Mouse (Mus musculus) cerebellum, postnatal 14 days (tissue): ENCODE measurements around the gene Anxa6.

Source experiments
- DNase-seq, 2 experiments: peaks; one replicate each; pipeline ENCODE4 v3.0.0; 2021; ENCODE audit warnings: mixed read lengths in 2 of 2

The Anxa6 gene

DNA sequence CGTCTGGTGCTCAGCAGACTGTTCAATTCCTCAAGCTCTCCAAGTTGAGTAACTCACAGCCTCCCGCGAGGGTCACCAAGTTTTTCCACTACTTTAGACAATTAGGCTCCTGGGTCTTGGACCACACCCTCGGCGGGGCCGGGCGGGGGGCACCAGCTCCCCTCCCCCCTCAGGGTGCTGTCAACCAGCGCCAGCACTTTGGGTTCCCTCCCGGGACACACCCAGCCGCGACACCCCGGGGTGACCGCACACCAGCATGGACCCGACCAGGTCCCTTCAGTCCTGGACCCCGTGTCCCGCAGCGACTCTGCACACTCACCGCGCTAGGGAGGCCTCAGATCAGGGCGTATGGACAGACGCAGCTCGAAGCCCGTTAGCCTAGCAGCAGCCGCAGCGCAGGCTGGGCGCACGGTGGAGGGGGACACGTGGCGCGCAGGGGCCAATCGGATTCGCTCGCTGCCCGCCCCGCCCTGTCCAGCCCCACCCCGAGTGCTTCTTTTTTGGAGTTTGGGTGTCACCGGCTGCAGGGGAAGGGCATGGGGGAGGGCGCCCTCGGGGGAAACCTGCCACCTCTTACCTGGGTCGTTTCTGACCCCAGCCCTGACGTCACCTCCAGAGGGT lies at the start of gene Anxa6:
Gene Anxa6 (minus strand): TSS at position 406 of the 621 bp plus-strand sequence.
- peak; percentile 81 to 86 for DNase-seq

GRCm38 (mm10) chr11:55081206-55081605 lies 48.0 kb upstream of the Anxa6 start:
- DNase-seq: no peak

DNA sequence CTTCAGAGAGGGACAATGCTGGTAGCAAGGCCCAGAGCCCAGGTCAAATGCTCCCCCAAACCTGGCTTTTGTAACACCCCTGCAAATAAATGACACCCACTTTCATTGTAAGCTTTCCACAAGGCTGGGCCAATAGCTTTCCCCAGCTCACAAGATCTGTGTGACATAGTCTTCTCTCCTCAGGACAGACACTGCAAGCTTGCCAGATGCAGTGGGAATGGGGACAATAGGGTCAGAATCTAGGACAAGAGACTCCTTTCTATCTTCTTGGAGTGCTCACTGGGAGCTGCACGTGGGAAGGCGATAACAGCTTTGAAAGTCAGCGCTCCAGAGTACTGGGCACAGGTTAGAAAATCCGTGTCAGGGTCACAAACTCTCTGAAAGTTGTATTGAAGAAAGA lies 45.9 kb upstream of the Anxa6 start:
- DNase-seq: no peak

DNA sequence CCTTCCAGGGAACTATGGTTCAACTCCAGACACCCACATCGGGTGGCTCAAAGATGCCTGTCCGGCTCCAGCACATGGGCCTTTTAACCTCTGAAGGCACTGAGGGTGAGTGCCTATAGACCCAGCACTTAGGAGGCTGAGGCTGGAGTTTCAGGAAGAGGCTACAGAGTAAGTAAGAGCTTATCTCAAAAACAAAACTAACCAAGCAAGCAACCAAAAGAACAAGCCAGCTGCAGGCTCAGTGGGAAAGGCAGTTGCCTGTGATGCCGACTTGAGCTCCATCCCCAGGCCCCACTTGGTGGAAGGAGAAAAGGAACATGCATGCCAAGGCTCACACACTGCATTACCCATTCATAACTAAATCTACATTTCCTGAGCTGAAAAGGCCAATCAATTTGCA lies 45.3 kb upstream of the Anxa6 start:
- DNase-seq: no peak

- peak; percentile 35 to 52 for DNase-seq
Observed at GRCm38 (mm10) chr11:55077331-55078231, 44.3 kb upstream of the Anxa6 start, which contains the start of gene Ccdc69. Gene Ccdc69 (minus strand): TSS chr11:55078131.

DNA sequence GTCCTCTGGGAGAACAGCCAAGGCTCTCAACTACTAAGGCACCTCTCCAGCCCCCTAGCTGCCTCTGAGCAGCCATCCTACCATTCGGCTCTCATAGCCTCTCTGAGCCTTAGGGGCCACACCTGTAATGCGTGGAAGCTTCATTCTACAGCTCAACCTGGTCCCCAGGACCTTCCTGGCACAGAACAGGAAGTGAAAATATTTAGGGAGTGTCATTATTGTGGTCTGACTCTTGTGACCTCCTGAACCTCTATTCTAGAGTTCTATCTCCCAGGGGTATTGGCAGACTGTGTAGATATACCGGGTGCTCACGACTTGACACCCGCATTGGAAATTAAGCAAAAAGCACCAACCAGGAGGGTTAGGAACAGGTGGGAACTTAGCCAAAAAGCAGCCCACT lies 43.0 kb upstream of the Anxa6 start:
- DNase-seq: no peak

- DNase-seq: peak; percentile 72 to 79
Observed at GRCm38 (mm10) chr11:55075602-55076001, 42.4 kb upstream of the Anxa6 start.

GRCm38 (mm10) chr11:55073191-55073590 lies 39.9 kb upstream of the Anxa6 start:
- no peak for DNase-seq

DNA sequence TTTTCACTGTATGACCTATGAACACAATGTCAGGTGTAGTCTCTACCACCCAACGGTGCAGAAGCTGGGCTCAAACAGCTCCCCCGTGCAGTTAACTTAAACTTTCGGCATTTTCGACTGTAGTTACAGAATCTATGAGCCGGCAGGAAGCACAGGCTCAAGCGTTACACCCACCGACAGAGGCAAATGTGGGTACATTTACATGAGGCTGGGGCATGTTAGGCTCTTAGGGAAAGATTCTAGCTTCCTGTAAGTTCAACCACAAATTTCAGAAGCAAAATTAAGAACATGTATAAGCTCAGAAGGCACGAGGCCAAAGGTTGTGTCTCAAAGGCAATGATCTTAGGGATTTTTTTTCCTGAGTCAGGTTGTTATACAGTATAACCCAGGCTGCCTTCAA lies 39.2 kb upstream of the Anxa6 start:
- DNase-seq: no peak

DNA sequence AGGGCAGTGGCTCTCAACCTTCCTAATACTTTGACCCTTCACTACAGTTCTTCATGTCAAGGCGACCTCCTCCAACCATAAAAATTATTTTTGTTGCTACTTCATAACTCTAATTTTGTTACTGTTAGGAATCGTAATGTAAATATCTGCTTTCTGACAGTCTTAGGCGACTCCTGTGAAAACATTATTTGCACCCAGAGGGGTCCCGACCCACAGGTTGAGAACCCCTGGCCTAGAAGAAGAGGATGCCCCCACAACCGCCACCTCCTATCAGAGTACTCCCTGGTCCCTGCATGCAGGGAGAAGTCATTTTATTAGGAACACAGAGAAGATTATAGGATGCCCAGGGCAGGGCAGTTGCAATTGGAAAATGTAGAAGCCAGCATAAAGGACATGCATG lies 38.1 kb upstream of the Anxa6 start:
- DNase-seq: no peak

DNA sequence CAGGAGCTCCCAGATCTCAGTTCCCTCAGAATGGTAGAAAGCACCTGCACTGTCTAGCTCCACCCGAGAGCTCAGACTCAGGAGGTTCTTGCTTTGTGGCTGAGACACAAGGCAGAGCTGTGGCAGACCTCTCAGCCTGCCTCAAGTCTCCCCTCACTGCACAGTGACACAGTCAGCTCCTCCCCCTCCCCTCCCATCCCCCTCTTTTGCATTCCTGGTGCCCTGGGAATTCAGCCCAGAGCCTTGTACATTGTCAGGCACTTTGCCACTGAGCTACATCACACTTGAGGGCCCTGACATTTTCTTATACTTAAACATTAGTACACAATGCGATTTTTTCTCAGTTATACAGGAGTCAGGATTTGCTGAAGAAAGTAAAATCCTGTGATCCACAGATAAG lies 35.8 kb upstream of the Anxa6 start:
- no peak for DNase-seq

GRCm38 (mm10) chr11:55066921-55067320 lies 33.7 kb upstream of the Anxa6 start:
- no peak for DNase-seq

DNA sequence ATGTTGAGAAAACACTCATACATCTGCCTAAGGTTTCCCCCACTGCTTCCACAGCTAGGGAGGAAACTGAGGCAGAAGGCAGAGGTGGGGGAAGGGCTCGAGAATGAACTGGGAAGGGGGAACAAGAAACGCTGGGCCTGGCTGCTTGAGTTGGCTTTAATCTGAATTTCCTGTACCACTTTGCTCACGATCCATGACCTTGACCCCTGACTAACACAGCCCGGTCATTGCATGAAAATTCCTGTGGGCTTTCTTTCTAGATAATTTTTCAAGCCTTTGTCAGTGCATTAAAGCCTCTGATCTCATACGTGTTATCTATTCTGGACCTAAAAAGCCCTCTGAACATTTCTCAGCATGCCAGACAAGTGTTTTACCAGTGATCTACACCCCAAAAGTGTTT lies 29.6 kb upstream of the Anxa6 start:
- no peak for DNase-seq

DNA sequence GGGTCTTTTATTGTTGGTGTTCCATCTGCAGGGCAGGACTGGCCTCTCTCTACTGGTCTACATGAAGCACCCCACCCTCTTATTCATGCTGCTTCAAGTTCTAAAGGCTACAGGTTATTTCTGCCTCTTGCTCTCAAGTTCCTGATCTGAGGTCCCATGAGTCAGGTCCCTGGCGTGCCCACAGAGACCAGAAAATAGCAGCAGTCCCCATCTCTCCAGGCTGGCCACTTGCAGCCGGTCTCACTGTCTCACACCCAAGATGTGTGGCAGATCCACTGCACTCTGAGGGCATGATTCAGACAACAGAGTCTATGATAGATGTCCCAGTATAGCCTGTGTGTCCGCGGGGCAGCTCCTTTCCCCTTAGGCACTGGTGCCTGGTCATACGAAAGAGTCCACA lies 27.6 kb upstream of the Anxa6 start:
- no peak for DNase-seq

- no peak for DNase-seq
Observed at GRCm38 (mm10) chr11:55057511-55057910, 24.3 kb upstream of the Anxa6 start.

DNA sequence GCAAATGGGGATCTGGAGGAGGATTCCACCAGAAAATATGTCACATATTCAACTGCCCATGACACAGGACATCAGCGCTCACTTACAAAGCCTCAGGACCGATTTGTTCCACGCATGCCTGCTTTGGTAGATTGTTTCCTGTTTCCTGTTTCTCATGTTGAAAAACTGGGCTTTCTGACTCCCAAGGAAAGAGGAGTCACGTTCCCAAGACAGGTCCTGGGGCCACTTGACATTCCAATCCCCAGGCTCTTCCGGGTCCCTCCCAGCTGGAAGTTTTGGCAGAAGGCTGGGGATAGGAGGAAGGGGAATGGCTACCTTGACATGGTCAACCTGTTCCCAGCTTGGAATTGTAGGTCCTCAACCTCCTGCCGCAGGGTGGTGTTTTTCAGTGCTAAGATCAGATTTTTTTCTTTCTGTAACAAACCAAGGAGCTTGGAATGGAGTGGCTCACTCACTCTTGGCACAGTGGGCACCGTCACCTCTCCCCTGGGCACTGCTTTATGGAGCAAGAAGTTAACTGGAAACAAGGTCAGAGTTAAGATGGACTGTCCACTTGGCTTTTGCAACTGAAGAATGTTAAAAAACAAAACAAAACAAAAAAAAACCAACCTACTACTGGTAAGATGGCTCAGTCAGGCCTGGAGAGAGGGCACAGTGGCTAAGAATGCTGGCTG lies 17.7 kb upstream of the Anxa6 start:
- no peak for DNase-seq

DNA sequence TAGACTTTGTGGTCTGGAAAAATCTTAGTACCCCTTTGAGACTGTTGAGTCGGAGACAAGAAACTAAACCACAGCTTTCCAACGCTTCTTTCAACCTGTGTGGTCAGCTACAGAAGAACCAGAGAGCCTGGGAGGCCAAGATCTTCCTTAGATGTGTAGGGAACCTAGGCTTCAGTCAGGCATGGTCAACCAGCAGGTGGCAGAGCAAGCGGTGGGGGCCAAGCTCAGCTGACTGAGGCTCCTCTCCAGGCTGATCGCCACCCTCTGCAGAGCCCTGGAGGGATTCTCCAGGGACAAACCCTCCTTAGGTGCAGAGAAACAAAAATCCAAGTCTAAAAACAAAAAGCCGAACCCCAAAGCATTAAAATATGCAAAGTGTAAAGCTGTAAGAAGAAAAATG lies 13.4 kb upstream of the Anxa6 start:
- DNase-seq: no peak

DNA sequence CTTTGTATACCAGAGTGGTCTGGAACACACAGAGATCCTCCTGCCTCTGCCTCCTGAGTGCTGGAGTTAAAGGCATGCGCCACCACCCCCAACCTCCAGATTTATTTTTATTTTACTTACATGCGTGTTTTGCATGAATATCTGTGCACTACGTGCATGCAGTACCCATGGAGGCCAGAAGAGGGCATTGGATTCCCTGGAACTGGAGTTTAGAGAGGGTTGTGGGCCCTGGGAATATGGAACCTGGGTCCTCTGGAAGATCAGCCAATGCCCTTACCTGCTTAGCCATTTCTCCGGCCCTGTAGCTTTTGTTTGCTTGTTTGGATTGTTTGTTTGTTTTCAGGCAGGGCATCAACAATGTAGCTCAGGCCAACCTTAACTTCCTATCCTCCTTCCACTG lies 8.1 kb upstream of the Anxa6 start:
- DNase-seq: peak in 1 of 2 experiments; percentile 55

- peak; percentile 82 to 91 for DNase-seq
Observed at GRCm38 (mm10) chr11:55039591-55039990, 6.3 kb upstream of the Anxa6 start.

- no peak for DNase-seq
Observed at GRCm38 (mm10) chr11:55036601-55037000, 3.4 kb upstream of the Anxa6 start.

DNA sequence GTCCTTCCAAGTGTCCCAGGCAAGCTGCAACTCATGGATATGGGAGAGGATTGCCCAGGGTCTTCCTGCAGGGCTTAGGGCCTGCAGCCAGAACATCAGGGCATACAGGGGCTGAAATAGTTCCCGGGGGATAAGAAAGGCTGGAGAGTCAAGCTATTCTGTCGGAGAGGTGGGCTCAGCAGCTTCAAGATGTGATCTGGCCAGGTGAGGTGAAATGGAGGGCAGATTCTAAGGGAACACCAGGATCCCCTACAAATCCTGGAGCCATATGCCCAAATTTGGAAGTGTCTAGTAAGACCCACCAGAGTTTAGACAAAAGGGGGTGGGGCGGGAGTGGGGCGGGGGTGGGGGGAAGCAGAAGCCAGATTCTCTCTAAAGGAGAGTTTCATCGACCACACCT lies 959 bp downstream of the Anxa6 start:
- DNase-seq: no peak

DNA sequence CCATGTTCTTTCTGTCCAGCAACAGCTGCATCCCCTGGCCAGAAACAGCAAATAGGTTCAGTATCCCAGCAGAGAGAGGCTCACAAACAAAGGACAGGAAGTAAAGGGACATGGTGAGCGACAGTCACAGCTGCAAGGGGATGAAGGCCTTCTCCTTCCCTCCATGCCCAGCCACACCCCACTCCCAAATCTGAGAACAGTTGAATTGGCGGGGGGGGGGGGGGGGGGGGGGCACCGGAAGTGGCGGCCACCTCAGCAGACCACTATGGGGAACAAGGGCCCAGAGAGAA lies 1.3 kb downstream of the Anxa6 start:
- DNase-seq: no peak

DNA sequence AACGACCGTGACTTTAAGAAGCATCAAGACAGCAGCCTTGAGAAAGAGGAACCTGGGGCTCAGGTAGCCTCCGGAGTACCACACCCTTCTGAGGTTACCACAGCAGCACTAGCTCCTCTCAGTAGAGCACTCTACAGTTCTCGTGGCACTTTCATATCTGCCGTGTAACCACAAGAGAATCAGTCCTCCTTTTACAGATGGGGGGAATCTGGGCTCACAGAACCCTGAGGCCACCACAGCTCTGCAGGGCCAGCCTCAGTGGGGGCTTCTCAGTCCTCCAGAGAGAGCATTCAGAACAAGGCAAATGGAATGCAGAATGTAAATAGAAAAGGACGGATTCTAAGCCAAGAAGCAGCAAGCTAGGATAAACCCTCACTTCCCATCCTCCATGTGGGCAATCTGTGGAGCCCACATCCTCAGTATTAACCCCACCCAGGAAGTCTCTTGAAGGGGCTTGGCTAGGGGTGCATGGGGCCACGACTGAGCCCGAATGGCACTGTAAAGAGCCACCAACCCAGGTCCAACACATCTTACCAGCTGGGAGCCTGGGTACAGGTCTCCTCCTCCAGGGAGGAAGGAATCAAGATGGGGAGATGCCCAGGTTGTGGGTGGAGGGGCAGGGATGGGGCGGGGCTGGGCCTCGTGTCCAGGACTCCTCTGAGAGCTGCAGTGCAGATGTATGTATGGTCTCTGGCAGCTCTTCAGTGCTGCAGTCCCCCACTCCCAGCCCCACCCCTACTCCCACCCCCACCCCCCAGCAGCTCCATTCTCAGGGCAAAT lies 1.8 kb downstream of the Anxa6 start:
- no peak for DNase-seq
